12 mouse cellular contexts compared by ENCODE assay signal in the genomic region with DNA sequence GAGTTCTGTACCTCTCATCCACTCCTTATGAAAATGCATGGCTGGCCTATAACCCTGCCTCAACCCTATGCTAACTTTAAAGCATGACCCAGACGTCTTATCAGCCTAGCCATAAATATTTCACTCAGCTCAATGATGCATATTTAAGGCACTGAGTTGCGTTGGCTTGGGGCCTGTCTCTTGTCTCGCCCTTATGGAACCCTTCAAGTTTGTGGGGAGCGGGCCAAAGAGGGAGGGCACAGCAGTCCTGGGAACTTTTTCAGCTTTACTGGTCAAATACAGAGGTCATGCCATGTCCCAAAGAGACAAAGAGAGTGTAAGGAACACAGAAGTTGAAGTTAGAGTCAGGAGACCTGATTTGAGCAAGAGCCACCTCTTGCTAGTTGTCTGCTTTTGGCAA. TPM values are rescaled to one million over a fixed set of nuclear protein-coding genes. Genes with fewer than 3 reads are reported as not detected.
DNase-seq lines count a peak whose midpoint lies in the region; ATAC-seq and TF ChIP-seq lines count a peak whose summit lies in the region.
"Had no signal": no experiment of that assay in that cellular context is flagged by ENCODE, and none has a peak within 500 bp of the region (broad histone marks: within the 10 kb centered on the region; RNA-seq: fewer than 3 reads in every experiment).

No protein-coding gene starts in this region.

- no peak overlapping the region for H3K4me2 ChIP-seq in intestine, embryonic 14.5 days (ENCODE audit: low read length)
- H3K4me2 ChIP-seq in intestine, postnatal 0 days (replicated peaks; ENCODE audit: low read depth), result no peak overlapping the region
- H3K4me2 ChIP-seq in kidney, embryonic 15.5 days, result no peak overlapping the region
- no peak overlapping the region for H3K4me2 ChIP-seq in midbrain, embryonic 14.5 days (ENCODE audit: low read length)
- H3K4me2 ChIP-seq: hindbrain, embryonic 12.5 days; liver, embryonic 12.5 days had no signal

- ATAC-seq in intestine, embryonic 14.5 days (replicated peaks; ENCODE audit: low FRiP score, low TSS enrichment, low read depth), result no peak
- ATAC-seq in intestine, postnatal 0 days, result no peak
- ATAC-seq in kidney, embryonic 15.5 days (replicated peaks; ENCODE audit: low FRiP score), result peak; percentile 27; the same call in 1 of the 2 replicates
- no peak for ATAC-seq in midbrain, embryonic 14.5 days (ENCODE audit: low FRiP score, low TSS enrichment)
- ATAC-seq: CD4-positive, CD25-positive, alpha-beta regulatory T cell, adult 4 months; liver, embryonic 12.5 days had no signal

- peak; percentile 53 for DNase-seq in intestine, embryonic 14.5 days (ENCODE audit: low spot score)
- DNase-seq in lung, postnatal 36 days, result peak; percentile 72
- no peak for DNase-seq in retina, postnatal 1 day
- DNase-seq in midbrain, embryonic 14.5 days, result no peak
- no peak for DNase-seq in thymus, adult 2 months

- WGBS in intestine, embryonic 14.5 days, result 36% methylated on average over 4 of the region's 4 CpGs
- WGBS in intestine, postnatal 0 days, result 38% methylated on average over 4 of the region's 4 CpGs
- WGBS in kidney, embryonic 15.5 days, result 34% methylated on average over 4 of the region's 4 CpGs
- WGBS in midbrain, embryonic 14.5 days, result 81% methylated on average over 4 of the region's 4 CpGs
- WGBS in thymus, adult 2 months, result 96% methylated on average over 4 of the region's 4 CpGs

- H3K27me3 ChIP-seq in intestine, embryonic 14.5 days (replicated peaks; ENCODE audit: control insufficient read depth, insufficient read depth, low read length), result no peaks in the 10 kb centered on the region
- 0 out of 2 replicates have a peak, but pooled peaks cover 7% of the 10 kb centered on the region for H3K27me3 ChIP-seq in intestine, postnatal 0 days (replicated peaks; ENCODE audit: control insufficient read depth, insufficient read depth, low read length)
- no peaks in the 10 kb centered on the region for H3K27me3 ChIP-seq in kidney, embryonic 15.5 days
- no peaks in the 10 kb centered on the region for H3K27me3 ChIP-seq in midbrain, embryonic 14.5 days (ENCODE audit: control insufficient read depth, insufficient read depth, low read length)
- H3K27me3 ChIP-seq in thymus, adult 2 months (ENCODE audit: control insufficient read depth, insufficient read depth, low read length), result no peaks in the 10 kb centered on the region
- H3K27me3 ChIP-seq: hindbrain, embryonic 12.5 days had no signal

- no peaks in the 10 kb centered on the region for H3K9me3 ChIP-seq in intestine, embryonic 14.5 days (ENCODE audit: control insufficient read depth, low read length)
- H3K9me3 ChIP-seq in intestine, postnatal 0 days (ENCODE audit: control insufficient read depth), result no peaks in the 10 kb centered on the region
- H3K9me3 ChIP-seq in kidney, embryonic 15.5 days (replicated peaks), result no peaks in the 10 kb centered on the region
- H3K9me3 ChIP-seq in midbrain, embryonic 14.5 days (ENCODE audit: control insufficient read depth, low read length), result no peaks in the 10 kb centered on the region
- H3K9me3 ChIP-seq: hindbrain, embryonic 12.5 days; liver, embryonic 12.5 days had no signal

- no peak overlapping the region for H3K4me3 ChIP-seq in intestine, embryonic 14.5 days (ENCODE audit: low read depth, low read length)
- no peak overlapping the region for H3K4me3 ChIP-seq in intestine, postnatal 0 days (ENCODE audit: low read depth, low read length)
- H3K4me3 ChIP-seq in brown adipose tissue, adult 24 weeks (ENCODE audit: insufficient read depth, low read depth, low read length), result no peak overlapping the region
- no peak overlapping the region for H3K4me3 ChIP-seq in kidney, embryonic 15.5 days (replicated peaks)
- no peak overlapping the region for H3K4me3 ChIP-seq in midbrain, embryonic 14.5 days (replicated peaks; ENCODE audit: low read depth, low read length)
- no peak overlapping the region for H3K4me3 ChIP-seq in thymus, adult 2 months (ENCODE audit: control insufficient read depth, insufficient read depth, low read length)
- H3K4me3 ChIP-seq: hindbrain, embryonic 12.5 days; left cerebral cortex, adult 2 months; liver, embryonic 12.5 days had no signal

- peaks cover 23% of the 10 kb centered on the region for H3K4me1 ChIP-seq in intestine, embryonic 14.5 days (replicated peaks; ENCODE audit: control insufficient read depth, insufficient read depth, low read length)
- no peaks in the 10 kb centered on the region for H3K4me1 ChIP-seq in intestine, postnatal 0 days (replicated peaks; ENCODE audit: control insufficient read depth, insufficient read depth, low read length)
- H3K4me1 ChIP-seq in brown adipose tissue, adult 24 weeks (ENCODE audit: control insufficient read depth, insufficient read depth, insufficient read length, low read length), result peaks cover 9% of the 10 kb centered on the region
- H3K4me1 ChIP-seq in kidney, embryonic 15.5 days, result peaks cover 75% of the 10 kb centered on the region
- peaks cover 18% of the 10 kb centered on the region for H3K4me1 ChIP-seq in midbrain, embryonic 14.5 days (ENCODE audit: control insufficient read depth, insufficient read depth, low read length)
- H3K4me1 ChIP-seq in thymus, adult 2 months (replicated peaks; ENCODE audit: control insufficient read depth, insufficient read depth, low read length), result peaks cover 17% of the 10 kb centered on the region
- H3K4me1 ChIP-seq: liver, embryonic 12.5 days had no signal

- TF ChIP-seq POLR2A in thymus, adult 2 months (IDR thresholded peaks at IDR 0.05; ENCODE audit: control insufficient read depth, extremely low read depth, insufficient read depth, low read length, poor library complexity), result no peak

- no peaks in the 10 kb centered on the region for H3K36me3 ChIP-seq in intestine, embryonic 14.5 days (ENCODE audit: control insufficient read depth, insufficient read depth, low read length)
- no peaks in the 10 kb centered on the region for H3K36me3 ChIP-seq in intestine, postnatal 0 days (ENCODE audit: control insufficient read depth, insufficient read depth)
- no peaks in the 10 kb centered on the region for H3K36me3 ChIP-seq in kidney, embryonic 15.5 days
- no peaks in the 10 kb centered on the region for H3K36me3 ChIP-seq in midbrain, embryonic 14.5 days (ENCODE audit: control insufficient read depth, insufficient read depth, low read length)
- no peaks in the 10 kb centered on the region for H3K36me3 ChIP-seq in thymus, adult 2 months (ENCODE audit: control insufficient read depth, insufficient read depth, low read length)
- H3K36me3 ChIP-seq: liver, embryonic 12.5 days had no signal

- H3K27ac ChIP-seq in intestine, embryonic 14.5 days (ENCODE audit: low read depth), result no peak overlapping the region
- no peak overlapping the region for H3K27ac ChIP-seq in intestine, postnatal 0 days (ENCODE audit: low read depth, low read length)
- peak overlapping the region; percentile 69; the same call in 1 of the 2 replicates for H3K27ac ChIP-seq in brown adipose tissue, adult 24 weeks (replicated peaks; ENCODE audit: low read depth, low read length)
- peak overlapping the region; percentile 60 for H3K27ac ChIP-seq in kidney, embryonic 15.5 days
- H3K27ac ChIP-seq in midbrain, embryonic 14.5 days (replicated peaks; ENCODE audit: low read depth, low read length), result no peak overlapping the region
- H3K27ac ChIP-seq in thymus, adult 2 months (ENCODE audit: control insufficient read depth, insufficient read depth, low read length), result no peak overlapping the region
- H3K27ac ChIP-seq: hindbrain, embryonic 12.5 days; left cerebral cortex, adult 2 months; liver, embryonic 12.5 days had no signal

- H3K9ac ChIP-seq in intestine, embryonic 14.5 days (ENCODE audit: low read length), result no peak overlapping the region
- no peak overlapping the region for H3K9ac ChIP-seq in intestine, postnatal 0 days (ENCODE audit: low read depth, low read length)
- H3K9ac ChIP-seq in kidney, embryonic 15.5 days, result no peak overlapping the region
- H3K9ac ChIP-seq in midbrain, embryonic 14.5 days (replicated peaks; ENCODE audit: low read length), result no peak overlapping the region
- H3K9ac ChIP-seq: hindbrain, embryonic 12.5 days; liver, embryonic 12.5 days had no signal

- no peak for TF ChIP-seq CTCF in intestine, postnatal 0 days (IDR thresholded peaks at IDR 0.05; ENCODE audit: low read depth)
- no peak for TF ChIP-seq CTCF in thymus, adult 2 months (IDR thresholded peaks at IDR 0.05; ENCODE audit: borderline replicate concordance, control insufficient read depth, extremely low read depth, insufficient read depth, low read length, poor library complexity)

RNA-seq across cellular contexts. Expression of a gene that starts 6.6 kb away (rescaled TPM):
- 22.4 and 26.7 TPM in 2 replicates for polyA plus RNA-seq in intestine, embryonic 14.5 days (2014; fragmentation: Nextera tagmentation; extraction: Ambion mirVana)
- 6.0 and 6.8 TPM in 2 replicates for polyA plus RNA-seq in intestine, postnatal 0 days (2015; fragmentation: Nextera tagmentation; extraction: Ambion mirVana)
- 7.3 and 8.6 TPM in 2 replicates for polyA plus RNA-seq in brown adipose tissue, adult 24 weeks (2012; ENCODE audit: insufficient read depth, insufficient read length, missing spikeins)
- polyA plus RNA-seq in kidney, embryonic 15.5 days (2015; fragmentation: Nextera tagmentation; extraction: Ambion mirVana), result 22.6 and 25.5 TPM in 2 replicates
- polyA plus RNA-seq in midbrain, embryonic 14.5 days (2014; fragmentation: Nextera tagmentation; extraction: Ambion mirVana), result 28.5 and 30.6 TPM in 2 replicates
- 30.7 and 33.2 TPM in 2 replicates for polyA plus RNA-seq in thymus, adult 2 months (2012; rRNA removed)

Comparison
In these comparisons a context has a peak if more than half of its experiments do, and no peak if none do; other contexts are left out.
1. DNase-seq: peak in intestine, embryonic 14.5 days (single experiment) and lung, postnatal 36 days (single experiment); none in retina, postnatal 1 day (single experiment), midbrain, embryonic 14.5 days (single experiment) and thymus, adult 2 months (single experiment).
2. H3K27ac ChIP-seq: peak in brown adipose tissue, adult 24 weeks (single experiment) and kidney, embryonic 15.5 days (single experiment); none in intestine, embryonic 14.5 days (single experiment), intestine, postnatal 0 days (single experiment), midbrain, embryonic 14.5 days (single experiment) and thymus, adult 2 months (single experiment).